Mouse (Mus musculus): ENCODE data around the gene Dhx29. TPM values are rescaled to one million over a fixed set of nuclear protein-coding genes. Genes with fewer than 3 reads are reported as not detected.

Gene Dhx29
- 0.33 and 0.69 TPM in 2 replicates for polyA plus RNA-seq (2012; rRNA removed)

DNA sequence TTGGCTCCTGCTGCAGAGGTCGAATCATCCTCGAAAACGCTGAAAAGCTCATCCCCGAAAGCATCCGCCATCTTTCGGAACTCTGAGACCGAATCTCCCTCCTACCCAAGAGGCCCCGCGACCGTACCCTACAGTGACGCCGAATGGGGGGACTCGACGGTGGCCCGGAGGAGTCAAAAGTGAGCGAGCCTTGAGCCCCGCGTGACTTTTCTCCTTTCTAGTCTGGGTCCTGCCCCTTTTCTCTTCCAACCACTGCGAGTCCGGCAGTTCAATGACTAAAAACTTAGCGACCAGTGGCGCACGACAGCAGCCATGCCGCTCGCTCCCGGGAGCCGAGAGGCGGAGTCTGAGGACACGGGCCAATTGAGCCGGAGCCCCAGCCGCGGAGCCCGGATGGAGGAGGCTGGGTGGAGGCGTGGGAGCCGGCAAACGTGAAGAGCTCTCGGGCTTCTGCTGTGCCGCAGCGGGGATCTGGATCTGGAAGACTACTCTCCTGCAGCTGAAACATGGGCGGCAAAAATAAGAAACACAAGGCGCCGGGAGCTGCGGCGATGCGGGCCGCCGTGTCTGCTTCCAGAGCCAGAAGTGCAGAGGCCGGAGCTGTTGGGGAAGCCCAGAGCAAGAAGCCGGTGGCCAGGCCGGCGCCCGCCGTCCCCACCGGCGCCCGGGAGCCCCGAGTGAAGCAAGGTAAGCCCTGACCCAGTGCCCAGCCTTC lies at the start of gene Dhx29, which contains the start of gene Mtrex:
TSS of gene Dhx29 (plus strand) at position 168 of the 715 bp plus-strand sequence.
TSS of gene Mtrex (minus strand) at position 112 of the 715 bp plus-strand sequence.

DNA sequence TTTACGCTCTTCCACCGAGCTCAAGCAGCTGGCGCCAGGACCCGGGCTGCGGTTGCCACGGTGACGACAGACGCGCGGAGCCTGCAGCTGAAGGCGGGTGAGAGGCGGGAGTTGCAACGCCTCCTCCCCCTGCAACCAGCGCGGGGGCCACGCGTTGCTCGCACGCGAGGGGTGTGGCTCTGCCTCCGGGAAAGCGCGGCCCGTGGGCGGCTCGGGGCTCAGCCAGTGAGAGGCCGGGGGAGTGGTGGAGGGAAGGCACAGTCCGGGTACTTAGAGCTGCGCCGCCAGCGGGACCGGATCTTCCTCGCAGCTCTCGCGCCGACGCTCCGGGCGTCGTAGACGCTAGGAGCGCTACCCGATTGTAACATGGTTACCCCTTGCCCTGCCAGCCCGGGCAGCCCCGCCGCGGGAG lies 60.3 kb downstream of the Dhx29 start, which contains the start of gene Ccno:
TSS of gene Ccno (plus strand) at position 271 of the 412 bp plus-strand sequence.

DNA sequence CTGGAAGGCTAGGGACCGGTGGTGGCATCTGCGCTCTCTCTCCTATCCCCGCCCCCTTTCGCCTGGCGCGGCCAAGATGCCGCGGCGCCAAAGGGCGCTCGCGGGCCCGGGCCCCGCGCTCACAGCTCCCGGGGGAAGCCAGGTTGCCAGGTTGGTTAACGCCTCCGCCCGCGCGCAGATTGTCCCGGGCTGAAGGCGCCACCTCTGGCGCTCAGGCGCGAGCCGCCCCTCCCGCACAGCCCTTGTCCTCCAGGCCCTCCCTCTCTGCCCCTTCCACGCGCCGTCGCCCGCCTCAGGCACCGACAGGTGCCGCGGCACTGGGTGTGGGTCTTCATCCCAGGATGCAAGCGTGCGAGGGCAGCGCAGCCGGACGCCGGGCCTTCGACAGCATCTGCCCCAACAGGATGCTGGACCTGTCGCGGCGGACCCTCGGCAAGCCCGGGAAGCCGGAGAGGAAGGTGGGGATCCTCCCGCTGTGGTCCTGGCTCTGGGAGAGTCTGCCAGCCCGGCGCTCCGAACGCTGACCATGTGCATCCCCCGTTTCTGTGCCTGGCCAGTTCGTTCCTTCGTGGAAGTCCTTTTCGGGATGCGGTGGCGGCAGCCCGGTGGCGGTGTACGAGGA lies 66.4 kb downstream of the Dhx29 start, which contains the start of gene Mcidas:
TSS of gene Mcidas (plus strand) at position 315 of the 622 bp plus-strand sequence.

Other genes with a start within 250 kb of the Dhx29 start
- 29.1 and 35.4 TPM in 2 replicates for gene Plpp1, start 126.7 kb upstream of the Dhx29 start, polyA plus RNA-seq (2012; rRNA removed)
- 0.29 and 0.89 TPM in 2 replicates for gene Mtrex, start 56 bp upstream of the Dhx29 start, polyA plus RNA-seq (2012; rRNA removed)
- gene Ccno, start 60.3 kb downstream of the Dhx29 start, polyA plus RNA-seq (2012; rRNA removed): 0.30 and 0.43 TPM in 2 replicates
- 0.14 TPM in 1 of 2 replicates, not detected in the other for gene Mcidas, start 66.4 kb downstream of the Dhx29 start, polyA plus RNA-seq (2012; rRNA removed)
- not detected in 2 replicates for gene Cdc20b, start 107.7 kb downstream of the Dhx29 start, polyA plus RNA-seq (2012; rRNA removed)
- gene Gpx8, start 119.0 kb downstream of the Dhx29 start, polyA plus RNA-seq (2012; rRNA removed): 0.13 and 0.27 TPM in 2 replicates
- gene Gzma, start 173.5 kb downstream of the Dhx29 start, polyA plus RNA-seq (2012; rRNA removed): not detected in 2 replicates

Data from stomach, adult 2 months (tissue).